Mouse (Mus musculus) olfactory bulb, adult 2 months (tissue): Measurements from ENCODE around the gene Sgpp1.

ENCODE experiments used
- CTCF ChIP-seq: fragments of 200-500 bp; IDR thresholded peaks from 2 replicates; pipeline ENCODE4 v1.5.1; 2012; ENCODE audit warnings: low read depth, mild to moderate bottlenecking, low read length, moderate library complexity; ENCODE audit not compliant: insufficient read depth
- POLR2A ChIP-seq: fragments of 200-500 bp; IDR thresholded peaks from 2 replicates; pipeline ENCODE4 v1.6.1; 2012; ENCODE audit warnings: mild to moderate bottlenecking, low read depth, low read length, moderate library complexity; ENCODE audit not compliant: insufficient read depth

DNA sequence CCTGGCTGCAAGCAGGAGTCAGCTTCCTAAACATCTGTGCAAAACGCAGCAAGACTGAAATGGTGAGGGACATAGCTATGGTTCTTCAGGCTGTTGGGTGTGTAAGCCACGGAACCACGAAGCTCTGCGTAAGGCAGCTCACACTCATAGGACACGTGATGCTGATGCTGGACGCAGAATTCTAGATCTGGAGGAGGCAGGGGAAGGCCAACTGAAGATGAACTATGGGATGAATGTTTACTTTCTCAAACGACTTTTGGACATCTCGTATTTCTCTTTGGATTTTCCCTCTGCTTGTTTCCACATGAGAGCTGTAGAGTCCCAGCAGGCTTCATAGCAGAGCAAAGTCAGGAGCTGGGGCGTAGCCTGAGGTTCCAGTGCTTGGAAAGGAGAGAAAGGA lies 21.9 kb downstream of the Sgpp1 start:
- TF ChIP-seq POLR2A (no peak), CTCF (no peak)
